Mouse (Mus musculus) embryonic facial prominence, embryonic 14.5 days (tissue): ENCODE measurements around the gene Abcb7. TPM values are rescaled to one million over a fixed set of nuclear protein-coding genes. Genes with fewer than 3 reads are reported as not detected.
"Not testable (repeated sequence)": the region's sequence is repeated elsewhere in the genome, so short reads cannot be mapped to it uniquely, and the experiment has no call there.

Experiments used
- ATAC-seq: fragments of 200-750 bp; cut with Nextera tagmentation; 2 replicates; pipeline ENCODE4 v1.8.0; 2017; ENCODE audit warnings: low read depth, moderate number of reproducible peaks, moderate TSS enrichment
- DNase-seq: peaks from one replicate; pipeline ENCODE4 v3.0.0-alpha.2; 2015; ENCODE audit warnings: low spot score
- H3K27ac ChIP-seq: fragments of 300-500 bp; sonication (generic); replicated peaks from 2 replicates; pipeline ENCODE4 v1.5.1; 2014; ENCODE audit warnings: low read depth, mild to moderate bottlenecking, low read length, moderate library complexity
- H3K27me3 ChIP-seq: fragments of 300-500 bp; sonication (generic); replicated peaks from 2 replicates; pipeline ENCODE4 v1.6.1; 2014; ENCODE audit warnings: low read length; ENCODE audit not compliant: control insufficient read depth, insufficient read depth
- H3K36me3 ChIP-seq: fragments of 300-500 bp; sonication (generic); 2 replicates; pipeline ENCODE4 v1.6.1; 2014; ENCODE audit warnings: low read length, mixed read lengths; ENCODE audit not compliant: control insufficient read depth, insufficient read depth
- H3K4me1 ChIP-seq: fragments of 300-500 bp; sonication (generic); 2 replicates; pipeline ENCODE4 v1.6.1; 2014; ENCODE audit warnings: antibody characterized with exemption, low read length; ENCODE audit not compliant: control insufficient read depth, insufficient read depth
- H3K4me2 ChIP-seq: fragments of 300-500 bp; sonication (generic); 2 replicates; pipeline ENCODE4 v1.6.1; 2014; ENCODE audit warnings: low read depth, mild to moderate bottlenecking, low read length, moderate library complexity, mixed read lengths
- H3K4me3 ChIP-seq: fragments of 300-500 bp; sonication (generic); 2 replicates; pipeline ENCODE4 v1.5.1; 2014; ENCODE audit warnings: low read depth, mild to moderate bottlenecking, low read length
- H3K9ac ChIP-seq: fragments of 300-500 bp; sonication (generic); 2 replicates; pipeline ENCODE4 v1.6.1; 2014; ENCODE audit warnings: low read depth, mild to moderate bottlenecking, low read length, moderate library complexity, mixed read lengths
- H3K9me3 ChIP-seq: fragments of 300-500 bp; sonication (generic); 2 replicates; pipeline ENCODE4 v1.6.1; 2016; ENCODE audit warnings: low read length; ENCODE audit not compliant: control insufficient read depth
- WGBS: fragments of 180-500 bp; shearing (Covaris S2); extraction: QIAGEN DNeasy Blood & Tissue Kit; methylation state at CpG from one replicate; pipeline ENCODE4 v1.1.7; 2014; 5-methylcytosine and 5-hydroxymethylcytosine counted together
- polyA plus RNA-seq: library from polyadenylated mRNA; unstranded; fragments of >200 nt; fragmentation: Nextera tagmentation; extraction: Ambion mirVana; gene quantifications from 2 replicates; pipeline ENCODE4 v1.2.1, GENCODE M21; 2014

Abcb7 gene
- polyA plus RNA-seq, 1 experiment from 2014 or later: 9.7 TPM

DNA sequence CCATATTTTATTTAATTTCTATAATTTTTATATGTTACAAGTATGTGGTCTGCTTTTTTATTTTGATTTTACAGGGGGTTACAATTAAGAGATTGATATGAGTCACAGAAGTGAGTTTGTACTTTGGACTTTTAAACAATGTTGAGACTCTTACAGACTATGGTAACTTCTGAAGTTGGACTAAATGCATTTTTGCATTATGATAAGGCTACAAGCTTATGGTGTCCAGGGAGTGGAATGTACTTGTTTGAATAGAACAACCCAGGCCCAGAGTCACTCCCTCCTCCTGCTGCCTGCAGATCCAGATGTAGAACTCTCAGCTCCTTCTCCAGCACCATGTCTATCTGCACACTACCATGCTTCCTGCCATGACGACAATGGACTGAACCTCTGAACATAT lies 12.5 kb downstream of the Abcb7 start:
- Histone ChIP-seq H3K4me1 (no peaks in the 10 kb centered on the region), H3K4me3 (no peak overlapping the region), H3K27me3 (peaks cover 7% of the 10 kb centered on the region; the same call in 1 of the 2 replicates), H3K9me3 (no peaks in the 10 kb centered on the region), H3K9ac (no peak overlapping the region), H3K4me2 (no peak overlapping the region), H3K36me3 (no peaks in the 10 kb centered on the region), H3K27ac (no peak overlapping the region)
- no peak for DNase-seq
- WGBS: 88% methylated on average over 1 of the region's 1 CpGs
- no peak for ATAC-seq

GRCm38 (mm10) chrX:104397526-104397925 lies 16.1 kb downstream of the Abcb7 start:
- Histone ChIP-seq H3K4me2 (no peak overlapping the region), H3K9ac (no peak overlapping the region), H3K4me3 (no peak overlapping the region), H3K4me1 (no peaks in the 10 kb centered on the region), H3K27ac (no peak overlapping the region), H3K9me3 (no peaks in the 10 kb centered on the region), H3K27me3 (0 out of 2 replicates have a peak, but pooled peaks cover 3% of the 10 kb centered on the region), H3K36me3 (no peaks in the 10 kb centered on the region)
- no peak for DNase-seq
- 55% methylated on average over 1 of the region's 1 CpGs for WGBS
- ATAC-seq: no peak

GRCm38 (mm10) chrX:104359686-104360085 lies 54.0 kb downstream of the Abcb7 start:
- no peak overlapping the region for H3K27ac ChIP-seq
- H3K4me1 ChIP-seq: no peaks in the 10 kb centered on the region
- H3K4me2 ChIP-seq: no peak overlapping the region
- no peaks in the 10 kb centered on the region for H3K9me3 ChIP-seq
- H3K36me3 ChIP-seq: no peaks in the 10 kb centered on the region
- H3K27me3 ChIP-seq: peaks cover 6% of the 10 kb centered on the region
- DNase-seq (no peak), ATAC-seq (no peak)
- no peak overlapping the region for H3K4me3 ChIP-seq
- no peak overlapping the region for H3K9ac ChIP-seq

DNA sequence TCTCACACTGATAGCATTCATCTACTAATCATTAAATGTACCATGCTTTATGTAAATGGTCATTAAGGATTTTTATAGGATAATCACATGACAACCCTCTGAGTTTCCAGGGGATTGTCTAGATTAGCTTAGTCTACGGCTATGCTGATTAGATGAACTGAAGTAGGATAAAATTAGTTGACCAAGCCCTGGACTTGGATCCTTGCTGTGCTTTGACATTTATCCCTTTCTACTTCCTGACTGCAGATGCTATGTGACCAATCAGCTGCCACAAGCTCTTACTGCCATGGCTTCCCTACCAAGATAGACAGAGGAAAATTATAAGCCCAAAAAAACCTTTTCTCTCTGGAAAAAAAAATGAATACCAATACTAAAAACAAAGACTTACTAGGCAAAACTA lies 57.8 kb downstream of the Abcb7 start:
- Histone ChIP-seq H3K4me3 (no peak overlapping the region), H3K27me3 (peaks cover 3% of the 10 kb centered on the region), H3K9me3 (no peaks in the 10 kb centered on the region), H3K4me2 (no peak overlapping the region), H3K9ac (no peak overlapping the region), H3K36me3 (no peaks in the 10 kb centered on the region), H3K4me1 (no peaks in the 10 kb centered on the region), H3K27ac (no peak overlapping the region)
- ATAC-seq (no peak), DNase-seq (no peak)
- WGBS: 63% methylated on average over 1 of the region's 1 CpGs

DNA sequence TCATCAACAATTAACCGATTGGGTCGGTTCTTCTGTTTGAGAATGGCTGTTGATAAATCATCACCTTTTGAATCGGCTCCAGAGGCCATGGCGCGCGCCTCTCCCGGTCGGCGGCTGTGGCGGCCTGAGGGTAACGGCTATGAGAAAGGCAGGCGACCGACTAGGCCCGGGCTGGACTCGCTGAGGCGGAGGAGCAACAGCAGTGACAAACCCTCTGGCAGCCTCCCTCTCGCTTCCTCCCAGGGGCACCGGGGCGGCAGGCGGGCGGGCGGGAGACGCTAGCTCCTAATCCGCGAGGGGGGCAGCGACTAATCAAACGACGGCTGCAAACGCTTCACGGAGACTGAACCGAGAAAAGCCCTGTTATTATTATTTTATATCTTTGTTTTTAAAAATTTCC lies 65.5 kb downstream of the Abcb7 start:
- not testable (repeated sequence) for H3K27ac ChIP-seq, H3K9me3 ChIP-seq, H3K4me1 ChIP-seq, H3K4me3 ChIP-seq, H3K36me3 ChIP-seq, H3K4me2 ChIP-seq, H3K9ac ChIP-seq, H3K27me3 ChIP-seq, DNase-seq
- peak; percentile 47; the same call in 1 of the 2 replicates for ATAC-seq
- WGBS: 88% methylated on average over 21 of the region's 31 CpGs

DNA sequence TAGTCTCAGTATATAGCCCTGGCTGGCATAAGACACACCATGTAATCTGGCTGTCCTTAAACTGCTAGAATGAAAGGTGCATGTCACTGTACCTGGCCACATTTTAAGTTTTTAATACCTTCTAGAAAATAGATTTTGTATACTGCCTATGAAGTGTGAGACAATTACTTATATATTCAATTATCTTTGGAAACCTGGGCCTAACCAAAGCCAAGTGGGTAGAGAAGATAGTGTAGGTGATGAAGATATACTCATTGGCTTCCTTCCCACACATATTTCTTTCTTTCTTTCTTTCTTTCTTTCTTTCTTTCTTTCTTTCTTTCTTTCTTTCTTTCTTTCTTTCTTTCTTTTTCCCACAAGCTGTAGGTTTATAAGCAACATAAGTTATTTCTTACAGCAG lies 121.9 kb downstream of the Abcb7 start:
- Histone ChIP-seq H3K4me2 (no peak overlapping the region), H3K9ac (no peak overlapping the region), H3K27me3 (no peaks in the 10 kb centered on the region), H3K27ac (no peak overlapping the region), H3K9me3 (no peaks in the 10 kb centered on the region), H3K4me3 (no peak overlapping the region), H3K36me3 (0 out of 2 replicates have a peak, but pooled peaks cover 9% of the 10 kb centered on the region), H3K4me1 (no peaks in the 10 kb centered on the region)
- ATAC-seq (no peak), DNase-seq (no peak)

- Histone ChIP-seq H3K27me3 (no peaks in the 10 kb centered on the region), H3K4me1 (no peaks in the 10 kb centered on the region)
- WGBS: 64% methylated on average over 1 of the region's 1 CpGs
Measured at GRCm38 (mm10) chrX:104279828-104280227, 133.8 kb downstream of the Abcb7 start.

DNA sequence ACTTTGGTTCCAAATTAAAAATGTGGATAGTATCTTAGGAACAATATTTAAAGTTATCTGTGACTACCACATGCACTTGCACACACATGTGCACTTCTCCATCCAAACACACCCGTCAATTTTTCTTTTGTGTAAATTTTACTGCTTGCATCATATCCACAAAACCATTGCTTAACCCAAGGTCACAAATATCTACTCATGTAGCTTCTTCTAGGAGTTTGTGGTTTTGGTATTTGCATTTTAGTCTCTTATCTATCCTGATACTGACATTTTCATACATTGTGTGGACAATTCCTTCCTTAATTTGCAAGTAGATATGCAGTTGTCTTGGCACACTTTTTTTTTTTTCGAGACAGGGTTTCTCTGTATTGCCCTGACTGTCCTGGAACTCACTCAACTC lies 149.3 kb downstream of the Abcb7 start:
- no peaks in the 10 kb centered on the region for H3K27me3 ChIP-seq
- H3K36me3 ChIP-seq: no peaks in the 10 kb centered on the region
- no peaks in the 10 kb centered on the region for H3K4me1 ChIP-seq
- 68% methylated on average over 2 of the region's 2 CpGs for WGBS
- no peak overlapping the region for H3K4me2 ChIP-seq
- no peaks in the 10 kb centered on the region for H3K9me3 ChIP-seq
- no peak overlapping the region for H3K4me3 ChIP-seq
- H3K9ac ChIP-seq: no peak overlapping the region
- no peak for DNase-seq
- ATAC-seq: no peak
- H3K27ac ChIP-seq: no peak overlapping the region

More at GRCm38 (mm10) chrX:104279828-104280227, 133.8 kb downstream of the Abcb7 start:
- Histone ChIP-seq H3K4me3 (no peak overlapping the region), H3K4me2 (no peak overlapping the region), H3K9ac (no peak overlapping the region), H3K9me3 (no peaks in the 10 kb centered on the region), H3K36me3 (no peaks in the 10 kb centered on the region), H3K27ac (no peak overlapping the region; the same call in 1 of the 2 replicates)
- DNase-seq (no peak), ATAC-seq (no peak)

GRCm38 (mm10) chrX:104262468-104262867 lies 151.2 kb downstream of the Abcb7 start:
- Histone ChIP-seq H3K36me3 (no peaks in the 10 kb centered on the region), H3K4me3 (no peak overlapping the region), H3K27ac (no peak overlapping the region), H3K4me2 (no peak overlapping the region), H3K27me3 (no peaks in the 10 kb centered on the region), H3K9me3 (no peaks in the 10 kb centered on the region), H3K9ac (no peak overlapping the region), H3K4me1 (no peaks in the 10 kb centered on the region)
- DNase-seq: no peak
- ATAC-seq: no peak
- WGBS: 85% methylated on average over 1 of the region's 1 CpGs
